Mouse (Mus musculus): ENCODE results near the gene Amph.
"Not testable (repeated sequence)": the region's sequence is repeated elsewhere in the genome, so short reads cannot be mapped to it uniquely, and the experiment has no call there.

The Amph gene

GRCm38 (mm10) chr13:19025091-19025688, 77.2 kb downstream of the Amph start:
- no peak for DNase-seq (ENCODE audit: low read depth, low spot score)

DNA sequence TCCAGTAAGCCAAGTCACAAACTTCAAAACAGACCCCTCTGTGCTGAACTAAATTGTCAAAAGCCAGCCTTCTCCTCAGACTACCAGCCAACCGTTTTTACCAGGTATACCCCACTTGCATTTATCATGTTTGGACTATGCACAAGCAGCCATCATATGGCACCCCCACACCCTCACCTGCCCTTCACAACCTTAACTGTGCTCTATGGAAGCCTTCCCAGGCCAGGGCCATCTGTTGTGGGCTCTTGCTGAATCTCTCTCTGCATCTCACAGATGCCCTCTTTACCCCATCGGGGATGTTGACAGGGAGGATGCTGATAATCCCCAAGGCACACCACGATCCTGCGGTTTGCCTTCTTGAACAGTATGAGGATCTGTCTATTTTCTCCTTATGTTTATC, 77.9 kb downstream of the Amph start:
- DNase-seq (ENCODE audit: low read depth, low spot score): no peak

DNA sequence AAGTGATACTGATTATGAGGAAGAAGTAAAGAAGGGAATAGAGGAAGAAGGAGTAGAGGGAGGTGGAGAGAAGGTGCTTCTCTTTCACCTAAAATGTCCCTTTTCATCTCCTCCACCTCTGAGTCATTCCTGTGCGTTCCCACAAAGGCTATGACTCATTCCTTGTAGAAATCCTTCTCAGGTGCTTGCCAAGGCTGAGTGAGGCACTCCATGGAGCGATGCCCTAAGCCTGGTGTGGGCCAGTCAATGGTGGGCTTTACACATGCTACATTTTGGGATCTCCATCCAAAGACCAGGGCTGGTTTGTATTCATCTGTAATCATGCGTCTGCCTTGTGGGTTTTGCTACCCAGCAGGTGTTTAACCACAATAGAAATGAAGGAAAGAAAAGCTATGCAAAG, 78.9 kb downstream of the Amph start:
- DNase-seq (ENCODE audit: low read depth, low spot score): no peak

- no peak for DNase-seq (ENCODE audit: low read depth, low spot score)
Measured at GRCm38 (mm10) chr13:19027766-19028350, 79.9 kb downstream of the Amph start.

DNA sequence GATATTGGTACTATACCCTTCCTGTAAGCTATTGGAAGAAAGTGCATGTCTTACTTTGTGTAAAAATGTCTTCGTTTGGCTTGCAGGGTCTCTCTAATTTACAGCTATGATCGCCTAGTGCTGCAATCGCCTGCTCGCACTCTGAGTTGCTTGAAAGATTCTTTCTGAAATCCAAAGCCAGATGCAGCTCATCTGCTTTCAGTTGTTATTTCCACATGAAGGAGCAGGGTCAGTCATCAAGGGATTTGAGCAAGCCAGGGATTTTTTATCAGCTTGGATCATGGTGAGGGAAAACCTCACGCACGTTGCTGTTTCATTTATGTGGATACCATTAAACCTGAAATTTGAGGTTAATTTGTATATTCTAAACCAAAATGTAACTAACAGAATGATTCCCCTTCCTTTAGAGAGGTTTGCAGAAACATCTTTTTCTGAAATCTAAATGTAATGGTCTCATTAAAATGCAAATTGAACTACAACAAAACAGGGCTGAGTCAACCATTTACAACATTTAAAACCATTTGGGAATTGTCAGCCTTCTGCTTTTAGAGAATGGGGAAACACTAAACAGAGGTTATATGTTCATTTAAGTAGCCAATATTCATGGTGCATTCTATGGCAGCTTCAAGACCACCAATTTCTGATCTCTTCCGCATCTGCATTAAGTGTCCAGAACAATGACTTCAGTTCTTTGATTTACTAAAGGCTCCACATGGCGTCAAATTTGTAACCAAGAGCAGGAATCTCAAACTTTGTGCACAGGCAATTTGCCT, 84.1 kb downstream of the Amph start:
- DNase-seq (ENCODE audit: low read depth, low spot score): no peak

DNA sequence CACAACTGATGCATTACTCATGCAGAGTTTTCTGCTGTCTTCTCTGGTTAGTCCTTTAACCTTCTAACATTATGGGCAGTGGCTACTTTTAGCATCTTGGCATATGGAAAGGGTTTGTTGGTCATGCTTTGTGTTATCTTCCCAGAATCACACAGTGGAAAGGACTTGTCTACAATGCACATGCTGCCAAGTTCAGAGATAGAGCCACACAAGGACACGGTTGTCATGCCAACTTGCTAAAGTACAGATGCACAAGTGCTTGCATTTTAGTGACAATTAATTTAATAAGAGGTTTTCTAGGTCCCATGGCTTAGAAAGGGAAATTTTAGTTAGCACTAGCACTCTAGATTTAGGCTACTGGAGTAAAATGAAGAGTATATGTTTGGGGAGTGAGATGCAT, 104.1 kb downstream of the Amph start:
- DNase-seq (ENCODE audit: low read depth, low spot score): no peak

DNA sequence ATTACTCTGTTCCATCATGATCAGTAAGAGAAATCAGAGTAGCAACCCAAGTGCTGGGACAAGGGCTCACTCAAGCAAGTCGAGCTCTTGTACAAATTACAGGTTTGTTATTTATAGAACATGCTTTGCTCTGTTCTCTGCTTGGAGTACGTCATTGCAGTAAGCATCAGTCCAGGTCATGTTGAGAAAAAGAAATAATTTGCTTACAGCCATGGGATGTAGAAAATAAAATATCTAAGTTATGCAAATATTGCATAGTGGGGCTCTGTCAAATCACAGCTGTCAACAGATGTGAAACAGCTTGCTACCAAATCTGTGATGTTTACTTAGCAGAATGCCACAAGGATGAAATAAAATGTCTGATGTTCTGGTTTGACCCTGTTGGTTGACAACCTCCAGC, 106.5 kb downstream of the Amph start:
- DNase-seq (ENCODE audit: low read depth, low spot score): no peak

GRCm38 (mm10) chr13:19072261-19072660, 124.3 kb downstream of the Amph start:
- no peak for DNase-seq (ENCODE audit: low read depth, low spot score)

GRCm38 (mm10) chr13:19077427-19077826, 129.4 kb downstream of the Amph start:
- DNase-seq (ENCODE audit: low read depth, low spot score): no peak

DNA sequence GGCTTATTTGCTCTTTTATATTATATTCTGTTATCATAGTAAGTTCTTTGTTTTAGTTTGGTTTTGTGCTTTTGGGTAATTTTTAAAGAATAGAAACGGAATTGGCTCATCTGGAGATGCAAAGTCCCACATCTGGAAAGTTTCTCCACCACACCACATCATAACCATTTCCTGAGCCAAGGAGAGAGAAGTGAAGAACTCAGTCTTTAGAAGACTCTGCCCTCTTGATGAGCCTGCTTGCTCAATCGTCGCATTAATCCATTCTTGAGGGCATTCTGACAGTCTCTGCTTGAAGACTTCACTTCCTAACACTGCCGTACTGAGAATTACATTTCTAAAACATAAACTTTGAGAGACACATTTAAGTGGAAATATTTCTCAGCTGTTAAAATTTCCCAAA, 133.9 kb downstream of the Amph start:
- no peak for DNase-seq (ENCODE audit: low read depth, low spot score)

- DNase-seq (ENCODE audit: low read depth, low spot score): no peak
Measured at GRCm38 (mm10) chr13:19094571-19094970, 146.6 kb downstream of the Amph start.

- DNase-seq (ENCODE audit: low read depth, low spot score): no peak
Measured at GRCm38 (mm10) chr13:19097117-19097516, 149.1 kb downstream of the Amph start.

DNA sequence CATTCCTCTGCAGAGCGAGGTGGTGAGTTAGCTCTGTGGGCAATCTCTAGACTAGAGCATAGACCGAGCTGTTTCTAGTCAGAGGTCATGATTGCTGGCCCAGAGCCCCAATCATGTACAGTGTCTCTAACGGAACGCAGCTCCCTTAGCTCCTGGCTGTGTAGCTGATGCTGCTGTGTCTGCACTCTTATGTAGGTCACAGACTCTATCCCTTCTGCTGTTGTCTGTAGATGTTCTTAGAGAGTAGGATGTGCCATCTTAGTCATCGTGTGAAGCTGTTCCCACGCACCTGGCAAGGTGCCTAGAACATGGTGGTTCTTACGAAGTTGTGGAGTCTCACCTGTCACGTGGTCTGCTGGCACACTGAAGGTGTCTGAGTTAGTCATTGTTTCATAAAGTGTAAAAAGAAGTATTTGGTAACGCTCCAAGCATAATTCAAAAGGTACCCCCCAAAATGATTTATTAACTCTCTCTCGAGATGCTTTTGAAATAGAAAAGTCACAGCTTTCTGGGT, 153.9 kb downstream of the Amph start:
- peak; percentile 8 for DNase-seq (ENCODE audit: low read depth, low spot score)

- no peak for DNase-seq (ENCODE audit: low read depth, low spot score)
Measured at GRCm38 (mm10) chr13:19106418-19106817, 158.4 kb downstream of the Amph start.

GRCm38 (mm10) chr13:19109331-19109730, 161.3 kb downstream of the Amph start:
- DNase-seq (ENCODE audit: low read depth, low spot score): no peak

- no peak for DNase-seq (ENCODE audit: low read depth, low spot score)
Measured at GRCm38 (mm10) chr13:19113034-19113922, 165.3 kb downstream of the Amph start.

DNA sequence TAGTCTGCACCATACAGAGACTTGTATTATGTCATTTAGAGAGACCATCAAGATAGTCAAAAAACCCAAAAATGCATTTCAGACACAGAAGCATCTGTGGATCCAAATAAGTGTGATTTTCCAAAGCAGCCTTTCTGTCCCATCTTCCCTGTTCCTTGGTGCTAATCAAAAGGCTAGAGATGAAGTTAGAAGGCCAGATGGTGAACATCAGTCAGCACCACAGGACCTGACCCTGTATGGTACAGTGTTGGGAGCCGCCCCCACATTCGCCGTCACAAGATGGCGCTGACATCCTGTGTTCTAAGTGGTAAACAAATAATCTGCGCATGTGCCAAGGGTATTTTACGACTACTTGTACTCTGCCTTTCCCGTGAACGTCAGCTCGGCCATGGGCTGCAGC, 166.8 kb downstream of the Amph start:
- DNase-seq (ENCODE audit: low read depth, low spot score): not testable (repeated sequence)

GRCm38 (mm10) chr13:19126912-19127552, 179.0 kb downstream of the Amph start:
- DNase-seq (ENCODE audit: low read depth, low spot score): no peak

GRCm38 (mm10) chr13:19133833-19134232, 185.8 kb downstream of the Amph start:
- DNase-seq (ENCODE audit: low read depth, low spot score): peak; percentile 56

DNA sequence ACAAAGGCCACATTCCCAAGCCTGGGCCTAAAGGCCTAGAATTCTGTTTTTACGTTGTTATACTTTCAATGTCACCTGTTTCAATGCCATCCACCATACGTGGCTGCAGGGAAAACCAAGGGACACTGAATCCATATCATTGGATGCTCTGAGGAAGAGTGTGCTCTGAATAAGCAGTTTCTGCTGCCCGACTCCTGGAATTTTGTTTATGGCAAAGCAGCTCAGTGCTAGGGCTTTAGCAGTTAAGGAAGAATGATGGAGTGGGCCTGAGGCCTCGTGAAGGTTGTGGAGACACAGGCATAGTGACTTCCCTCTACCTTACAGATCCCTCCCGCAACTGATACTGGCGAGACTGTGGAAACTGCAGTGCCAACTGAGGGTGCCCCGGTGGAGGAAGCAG, 189.2 kb downstream of the Amph start:
- DNase-seq (ENCODE audit: low read depth, low spot score): no peak

GRCm38 (mm10) chr13:19137932-19138331, 189.9 kb downstream of the Amph start:
- DNase-seq (ENCODE audit: low read depth, low spot score): no peak

Data from CD4-positive, CD25-positive, alpha-beta regulatory T cell, adult 2 months (primary cell).